Mouse (Mus musculus) liver, adult 2 months (tissue): ENCODE measurements around the gene Taok3.

ENCODE experiments used
- CTCF ChIP-seq: fragments of 200-500 bp; IDR thresholded peaks from 2 replicates; pipeline ENCODE4 v1.5.1; 2011; ENCODE audit warnings: low read depth, low read length, control low read depth
- POLR2A ChIP-seq: fragments of 200-500 bp; IDR thresholded peaks from 2 replicates; pipeline ENCODE4 v1.6.1; 2011; ENCODE audit warnings: low read length, control low read depth; ENCODE audit not compliant: insufficient read depth; ENCODE audit errors: extremely low read depth

GRCm38 (mm10) chr5:117184832-117185231 is 64.9 kb downstream of the Taok3 start:
- TF ChIP-seq POLR2A (no peak), CTCF (peak; percentile 40; the same call in 1 of the 2 replicates)
